Mouse (Mus musculus): Measurements from ENCODE around the gene Htra3.

GRCm38 (mm10) chr5:35727447-35727846 is 47.9 kb upstream of the Htra3 start:
- TF ChIP-seq CTCF (IDR thresholded peaks at IDR 0.05; ENCODE audit: borderline replicate concordance, insufficient read depth, low read depth, low read length) (no peak), POLR2A (IDR thresholded peaks at IDR 0.05; ENCODE audit: borderline replicate concordance, insufficient read depth, low read length) (no peak)
